Mouse (Mus musculus) megakaryocyte, embryonic 14.5 days (primary cell): Measurements from ENCODE around the gene Sp3.

Experiments used
- FLI1 ChIP-seq: IDR thresholded peaks from 2 replicates; pipeline ENCODE4 v1.6.1; 2012; ENCODE audit warnings: low read length, inconsistent platforms, mixed read lengths
- GATA1 ChIP-seq: IDR thresholded peaks from 3 replicates; pipeline ENCODE4 v1.6.1; 2012; ENCODE audit warnings: mixed read lengths, low read length, inconsistent platforms, borderline replicate concordance

DNA sequence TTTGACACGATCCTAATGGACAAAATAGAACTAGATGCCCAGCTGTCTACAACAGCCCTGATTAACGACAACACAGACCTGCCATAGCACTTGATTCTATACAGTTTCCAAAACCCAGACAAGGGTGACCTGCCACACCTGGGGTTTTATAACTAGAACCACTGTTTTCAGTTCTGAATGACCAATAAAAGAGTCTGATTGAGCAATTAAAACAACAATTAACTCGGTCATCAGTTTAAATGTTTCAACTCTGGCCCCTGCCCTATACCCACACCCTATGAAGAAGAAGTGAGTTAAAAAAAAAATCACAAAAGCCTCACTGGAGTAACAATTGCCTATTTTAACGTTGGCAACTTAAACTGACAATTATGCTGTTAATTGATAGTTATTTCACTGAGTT is 64.1 kb downstream of the Sp3 start:
- no peak for TF ChIP-seq GATA1
- no peak for TF ChIP-seq FLI1
